Mouse (Mus musculus): ENCODE measurements around the gene Dhrs13. TPM values are rescaled to one million over a fixed set of nuclear protein-coding genes. Genes with fewer than 3 reads are reported as not detected.

The Dhrs13 gene
- polyA plus RNA-seq, 1 experiment = 3.1 TPM

GRCm38 (mm10) chr11:78030600-78030999 is 1.5 kb upstream of the Dhrs13 start:
- Histone ChIP-seq H3K27ac (ENCODE audit: insufficient read depth, low read length) (no peak overlapping the region), H3K36me3 (ENCODE audit: control insufficient read depth, insufficient read depth, low read length) (peaks cover 18% of the 10 kb centered on the region)
- 80% methylated on average over 2 of the region's 2 CpGs for WGBS

GRCm38 (mm10) chr11:78031389-78031788 is 691 bp upstream of the Dhrs13 start:
- WGBS = 63% methylated on average over 6 of the region's 6 CpGs
- Histone ChIP-seq H3K27me3 (ENCODE audit: control insufficient read depth, insufficient read depth, low read length) (no peaks in the 10 kb centered on the region), H3K4me1 (ENCODE audit: control insufficient read depth, insufficient read depth, insufficient read length) (peaks cover 5% of the 10 kb centered on the region), H3K4me3 (ENCODE audit: extremely low read depth, insufficient read depth, insufficient read length) (no peak overlapping the region), H3K36me3 (ENCODE audit: control insufficient read depth, insufficient read depth, low read length) (peaks cover 14% of the 10 kb centered on the region), H3K27ac (ENCODE audit: insufficient read depth, low read length) (no peak overlapping the region)
- no peak for TF ChIP-seq POLR2A (IDR thresholded peaks at IDR 0.05; ENCODE audit: low read depth, low read length)
- no peak for DNase-seq (ENCODE audit: low read depth in 1 of 2, low spot score in 2 of 2)

More at GRCm38 (mm10) chr11:78030600-78030999, 1.5 kb upstream of the Dhrs13 start:
- no peak for DNase-seq (ENCODE audit: low read depth in 1 of 2, low spot score in 2 of 2)
- H3K4me3 ChIP-seq (ENCODE audit: extremely low read depth, insufficient read depth, insufficient read length) = no peak overlapping the region
- H3K27me3 ChIP-seq (ENCODE audit: control insufficient read depth, insufficient read depth, low read length) = no peaks in the 10 kb centered on the region
- peaks cover 5% of the 10 kb centered on the region for H3K4me1 ChIP-seq (ENCODE audit: control insufficient read depth, insufficient read depth, insufficient read length)
- no peak for TF ChIP-seq POLR2A (IDR thresholded peaks at IDR 0.05; ENCODE audit: low read depth, low read length)
- TF ChIP-seq CTCF (IDR thresholded peaks at IDR 0.05; ENCODE audit: extremely low read depth, insufficient read depth, insufficient read length, insufficient replicate concordance) = no peak

GRCm38 (mm10) chr11:78032809-78033195 is 722 bp downstream of the Dhrs13 start:
- Histone ChIP-seq H3K4me3 (ENCODE audit: extremely low read depth, insufficient read depth, insufficient read length) (peak overlapping the region; percentile 68), H3K27me3 (ENCODE audit: control insufficient read depth, insufficient read depth, low read length) (no peaks in the 10 kb centered on the region), H3K4me1 (ENCODE audit: control insufficient read depth, insufficient read depth, insufficient read length) (peaks cover 5% of the 10 kb centered on the region), H3K27ac (ENCODE audit: insufficient read depth, low read length) (no peak overlapping the region), H3K36me3 (ENCODE audit: control insufficient read depth, insufficient read depth, low read length) (peaks cover 9% of the 10 kb centered on the region)
- WGBS = 26% methylated on average over 5 of the region's 5 CpGs
- no peak for DNase-seq (ENCODE audit: low read depth in 1 of 2, low spot score in 2 of 2)
- TF ChIP-seq POLR2A (IDR thresholded peaks at IDR 0.05; ENCODE audit: low read depth, low read length) (no peak), CTCF (IDR thresholded peaks at IDR 0.05; ENCODE audit: extremely low read depth, insufficient read depth, insufficient read length, insufficient replicate concordance) (no peak)

- Histone ChIP-seq H3K4me1 (ENCODE audit: control insufficient read depth, insufficient read depth, insufficient read length) (peaks cover 9% of the 10 kb centered on the region), H3K4me3 (ENCODE audit: extremely low read depth, insufficient read depth, insufficient read length) (no peak overlapping the region), H3K27ac (ENCODE audit: insufficient read depth, low read length) (no peak overlapping the region), H3K27me3 (ENCODE audit: control insufficient read depth, insufficient read depth, low read length) (no peaks in the 10 kb centered on the region), H3K36me3 (ENCODE audit: control insufficient read depth, insufficient read depth, low read length) (peaks cover 4% of the 10 kb centered on the region; the same call in 1 of the 2 replicates)
- 96% methylated on average over 23 of the region's 23 CpGs for WGBS
- no peak for DNase-seq (ENCODE audit: low read depth in 1 of 2, low spot score in 2 of 2)
- TF ChIP-seq POLR2A (IDR thresholded peaks at IDR 0.05; ENCODE audit: low read depth, low read length) = no peak
- no peak for TF ChIP-seq CTCF (IDR thresholded peaks at IDR 0.05; ENCODE audit: extremely low read depth, insufficient read depth, insufficient read length, insufficient replicate concordance)
Observed at GRCm38 (mm10) chr11:78033931-78034617, 2.0 kb downstream of the Dhrs13 start.

GRCm38 (mm10) chr11:78036791-78037190 is 4.7 kb downstream of the Dhrs13 start:
- H3K27ac ChIP-seq (ENCODE audit: insufficient read depth, low read length) = no peak overlapping the region
- no peak overlapping the region for H3K4me3 ChIP-seq (ENCODE audit: extremely low read depth, insufficient read depth, insufficient read length)
- 91% methylated on average over 10 of the region's 10 CpGs for WGBS
- no peak for TF ChIP-seq CTCF (IDR thresholded peaks at IDR 0.05; ENCODE audit: extremely low read depth, insufficient read depth, insufficient read length, insufficient replicate concordance)
- no peaks in the 10 kb centered on the region for H3K27me3 ChIP-seq (ENCODE audit: control insufficient read depth, insufficient read depth, low read length)
- no peaks in the 10 kb centered on the region for H3K36me3 ChIP-seq (ENCODE audit: control insufficient read depth, insufficient read depth, low read length)
- peaks cover 5% of the 10 kb centered on the region for H3K4me1 ChIP-seq (ENCODE audit: control insufficient read depth, insufficient read depth, insufficient read length)
- DNase-seq (ENCODE audit: low read depth in 1 of 2, low spot score in 2 of 2) = no peak

- DNase-seq (ENCODE audit: low read depth in 1 of 2, low spot score in 2 of 2) = peak in 1 of 2 experiments; percentile 49
Observed at GRCm38 (mm10) chr11:78037831-78038752, 6.0 kb downstream of the Dhrs13 start, which contains the start of gene Flot2. TSS of gene Flot2 (plus strand) at chr11:78037931.

More at GRCm38 (mm10) chr11:78037831-78038752, 6.0 kb downstream of the Dhrs13 start, which contains the start of gene Flot2:
- TF ChIP-seq CTCF (IDR thresholded peaks at IDR 0.05; ENCODE audit: extremely low read depth, insufficient read depth, insufficient read length, insufficient replicate concordance) = no peak
- no peak for TF ChIP-seq POLR2A (IDR thresholded peaks at IDR 0.05; ENCODE audit: low read depth, low read length)
- H3K4me3 ChIP-seq (ENCODE audit: extremely low read depth, insufficient read depth, insufficient read length) = peak within 1 kb of the TSS; percentile 75
- H3K27me3 ChIP-seq (ENCODE audit: control insufficient read depth, insufficient read depth, low read length) = no peaks in the 10 kb centered on the region
- H3K36me3 ChIP-seq (ENCODE audit: control insufficient read depth, insufficient read depth, low read length) = no peaks in the 10 kb centered on the region
- 4% methylated on average over 55 of the region's 55 CpGs for WGBS
- H3K27ac ChIP-seq (ENCODE audit: insufficient read depth, low read length) = peak within 1 kb of the TSS; percentile 24; the same call in 1 of the 2 replicates
- peaks cover 4% of the 10 kb centered on the region; the same call in 1 of the 2 replicates for H3K4me1 ChIP-seq (ENCODE audit: control insufficient read depth, insufficient read depth, insufficient read length)
